Comparison of ENCODE assay signal across 8 mouse cellular contexts in genomic region chr11:88551034-88551433, GRCm38 (mm10).
DNase-seq lines count a peak whose midpoint lies in the region; ATAC-seq lines count a peak whose summit lies in the region.

No protein-coding gene starts in this region.

- H3K27me3 ChIP-seq in forebrain, embryonic 15.5 days: no peaks in the 10 kb centered on the region
- no peaks in the 10 kb centered on the region for H3K27me3 ChIP-seq in hindbrain, embryonic 11.5 days (ENCODE audit: control insufficient read depth, insufficient read depth, low read length)
- H3K27me3 ChIP-seq in midbrain, embryonic 12.5 days: no peaks in the 10 kb centered on the region
- H3K27me3 ChIP-seq in splenic B cell, adult 2 months (ENCODE audit: control insufficient read depth, insufficient read depth, low read length, poor library complexity, severe bottlenecking): no peaks in the 10 kb centered on the region

- H3K9ac ChIP-seq in forebrain, embryonic 15.5 days (replicated peaks): no peak overlapping the region
- H3K9ac ChIP-seq in hindbrain, embryonic 11.5 days (ENCODE audit: low read depth, low read length): no peak overlapping the region
- peak overlapping the region; percentile 24; the same call in 1 of the 2 replicates for H3K9ac ChIP-seq in midbrain, embryonic 12.5 days (replicated peaks)

- peaks cover 83% of the 10 kb centered on the region for H3K4me1 ChIP-seq in forebrain, embryonic 15.5 days
- peaks cover 55% of the 10 kb centered on the region for H3K4me1 ChIP-seq in hindbrain, embryonic 11.5 days (replicated peaks; ENCODE audit: control insufficient read depth, insufficient read depth, low read length)
- H3K4me1 ChIP-seq in midbrain, embryonic 12.5 days: peaks cover 93% of the 10 kb centered on the region

- ATAC-seq in forebrain, embryonic 15.5 days (replicated peaks): peak; percentile 41; the same call in 1 of the 2 replicates
- ATAC-seq in hindbrain, embryonic 11.5 days (ENCODE audit: low FRiP score): 0 out of 2 replicates have a peak, but pooled peaks have one; percentile 44
- 0 out of 2 replicates have a peak, but pooled peaks have one; percentile 27 for ATAC-seq in midbrain, embryonic 12.5 days (ENCODE audit: low FRiP score, low read depth)

- intact Hi-C loops in left cerebral cortex, postnatal 36 days (cut with DNase I): loop anchor here (5.0 kb wide), 2 partner anchors 46 to 176 kb away; no protein-coding TSS in a partner anchor

- peak; percentile 89 for DNase-seq in 416B (ENCODE audit: low read depth)
- DNase-seq in MN1 (ENCODE audit: low spot score): peak; percentile 87
- DNase-seq in hindbrain, embryonic 11.5 days (ENCODE audit: low spot score): no peak
- DNase-seq in left cerebral cortex, postnatal 36 days (ENCODE audit: low spot score in 2 of 2): peak; percentile 41 to 54
- DNase-seq in splenic B cell, adult 2 months (ENCODE audit: low read depth, low spot score): peak; percentile 72
- no peak for DNase-seq in urinary bladder, adult 2 months (ENCODE audit: low spot score)

- no peaks in the 10 kb centered on the region for H3K36me3 ChIP-seq in forebrain, embryonic 15.5 days
- H3K36me3 ChIP-seq in hindbrain, embryonic 11.5 days (ENCODE audit: control insufficient read depth, insufficient read depth, low read length): no peaks in the 10 kb centered on the region
- H3K36me3 ChIP-seq in midbrain, embryonic 12.5 days: no peaks in the 10 kb centered on the region
- H3K36me3 ChIP-seq in splenic B cell, adult 2 months (ENCODE audit: control insufficient read depth, insufficient read depth, low read length, poor library complexity, severe bottlenecking): no peaks in the 10 kb centered on the region

- H3K4me2 ChIP-seq in forebrain, embryonic 15.5 days (replicated peaks): no peak overlapping the region
- no peak overlapping the region for H3K4me2 ChIP-seq in hindbrain, embryonic 11.5 days (replicated peaks; ENCODE audit: low read depth, low read length)
- H3K4me2 ChIP-seq in midbrain, embryonic 12.5 days (replicated peaks): no peak overlapping the region

- 2% methylated on average over 3 of the region's 3 CpGs for WGBS in forebrain, embryonic 15.5 days
- 6% methylated on average over 3 of the region's 3 CpGs for WGBS in hindbrain, embryonic 11.5 days
- 14% methylated on average over 3 of the region's 3 CpGs for WGBS in midbrain, embryonic 12.5 days

- peak overlapping the region; percentile 16 for H3K27ac ChIP-seq in forebrain, embryonic 15.5 days (replicated peaks)
- peak overlapping the region; percentile 43 for H3K27ac ChIP-seq in hindbrain, embryonic 11.5 days (ENCODE audit: low read depth, low read length)
- H3K27ac ChIP-seq in midbrain, embryonic 12.5 days (replicated peaks): peak overlapping the region; percentile 72

- no peak overlapping the region for H3K4me3 ChIP-seq in forebrain, embryonic 15.5 days
- H3K4me3 ChIP-seq in hindbrain, embryonic 11.5 days (ENCODE audit: low read depth, low read length): no peak overlapping the region
- no peak overlapping the region for H3K4me3 ChIP-seq in midbrain, embryonic 12.5 days

- H3K9me3 ChIP-seq in forebrain, embryonic 15.5 days: no peaks in the 10 kb centered on the region
- no peaks in the 10 kb centered on the region for H3K9me3 ChIP-seq in hindbrain, embryonic 11.5 days (ENCODE audit: control insufficient read depth, low read length)
- no peaks in the 10 kb centered on the region for H3K9me3 ChIP-seq in midbrain, embryonic 12.5 days

Comparison
In these comparisons a context has a peak if more than half of its experiments do, and no peak if none do; other contexts are left out.
1. DNase-seq: peak in 416B (single experiment), MN1 (single experiment), left cerebral cortex, postnatal 36 days (2 of 2) and splenic B cell, adult 2 months (single experiment); none in hindbrain, embryonic 11.5 days (single experiment) and urinary bladder, adult 2 months (single experiment).
2. H3K27ac ChIP-seq: peak in every context shown above with its lines; median percentile 72 in midbrain, embryonic 12.5 days; 43 in hindbrain, embryonic 11.5 days; 16 in forebrain, embryonic 15.5 days.
3. Peak in every context shown above with its lines, with median percentiles within 50 percentile points of each other: ATAC-seq.